17 mouse cellular contexts compared by ENCODE assay signal in genomic region chr15:93201956-93202355, GRCm38 (mm10).
DNase-seq lines count a peak whose midpoint lies in the region; ATAC-seq and TF ChIP-seq lines count a peak whose summit lies in the region.
"Had no signal": no experiment of that assay in that cellular context is flagged by ENCODE, and none has a peak within 500 bp of the region (broad histone marks: within the 10 kb centered on the region; RNA-seq: fewer than 3 reads in every experiment).

No protein-coding gene starts in this region.

- no peaks in the 10 kb centered on the region for H3K4me1 ChIP-seq in liver, embryonic 12.5 days
- H3K4me1 ChIP-seq: embryonic facial prominence, embryonic 15.5 days; heart, embryonic 15.5 days; liver, embryonic 13.5 days had no signal

- H3K4me3 ChIP-seq in liver, embryonic 12.5 days = no peak overlapping the region
- H3K4me3 ChIP-seq in left cerebral cortex, adult 2 months = no peak overlapping the region
- H3K4me3 ChIP-seq: embryonic facial prominence, embryonic 15.5 days; heart, embryonic 15.5 days; liver, embryonic 13.5 days had no signal

- ATAC-seq in liver, embryonic 12.5 days = 0 out of 2 replicates have a peak, but pooled peaks have one; percentile 35
- ATAC-seq: forebrain, embryonic 16.5 days; inflammation-experienced regulatory T-cells, adult 6 months had no signal

- no peaks in the 10 kb centered on the region for H3K27me3 ChIP-seq in liver, embryonic 12.5 days (replicated peaks)
- H3K27me3 ChIP-seq: embryonic facial prominence, embryonic 15.5 days; heart, embryonic 15.5 days; liver, embryonic 13.5 days had no signal

- DNase-seq in ovary, postnatal 36 days (ENCODE audit: low spot score) = peak; percentile 37
- DNase-seq in ovary, postnatal 10 days (ENCODE audit: low spot score) = no peak
- DNase-seq in adrenal gland, postnatal 25 days = peak; percentile 64
- peak; percentile 12 for DNase-seq in skeletal muscle tissue, adult 2 months (ENCODE audit: low read depth, low spot score)
- DNase-seq in frontal cortex, postnatal 10 days (ENCODE audit: low spot score in 2 of 2) = no peak
- DNase-seq in left cerebral cortex, adult 2 months (ENCODE audit: extremely low spot score in 1 of 2, low spot score in 2 of 2) = no peak
- DNase-seq in layer of hippocampus, postnatal 36 days = no peak
- DNase-seq: cerebellum, adult 8-10 months; gastrocnemius, postnatal 10 days; liver, embryonic 13.5 days; midbrain, embryonic 14.5 days; thymus, adult 2 months had no signal

- no peak for TF ChIP-seq CTCF in left cerebral cortex, adult 2 months (IDR thresholded peaks at IDR 0.05)

- no peaks in the 10 kb centered on the region for H3K9me3 ChIP-seq in liver, embryonic 12.5 days (replicated peaks)
- H3K9me3 ChIP-seq: embryonic facial prominence, embryonic 15.5 days; heart, embryonic 15.5 days; liver, embryonic 13.5 days had no signal

- no peak overlapping the region for H3K9ac ChIP-seq in liver, embryonic 12.5 days
- H3K9ac ChIP-seq: embryonic facial prominence, embryonic 15.5 days; heart, embryonic 15.5 days; liver, embryonic 13.5 days had no signal

- intact Hi-C loops in left cerebral cortex, adult 2 months (cut with DNase I) = no loop called here

- H3K4me2 ChIP-seq in liver, embryonic 12.5 days = no peak overlapping the region
- H3K4me2 ChIP-seq: embryonic facial prominence, embryonic 15.5 days; heart, embryonic 15.5 days; liver, embryonic 13.5 days had no signal

- H3K27ac ChIP-seq in liver, embryonic 12.5 days = no peak overlapping the region
- no peak overlapping the region for H3K27ac ChIP-seq in left cerebral cortex, adult 2 months
- H3K27ac ChIP-seq: embryonic facial prominence, embryonic 15.5 days; heart, embryonic 15.5 days; liver, embryonic 13.5 days had no signal

- H3K36me3 ChIP-seq in liver, embryonic 12.5 days = no peaks in the 10 kb centered on the region
- H3K36me3 ChIP-seq: embryonic facial prominence, embryonic 15.5 days; heart, embryonic 15.5 days; liver, embryonic 13.5 days had no signal

- 43% methylated on average over 5 of the region's 5 CpGs for WGBS in liver, embryonic 12.5 days (ENCODE audit: insufficient replicate concordance)

Comparison
In these comparisons a context has a peak if more than half of its experiments do, and no peak if none do; other contexts are left out.
1. DNase-seq: peak in ovary, postnatal 36 days (single experiment), adrenal gland, postnatal 25 days (single experiment) and skeletal muscle tissue, adult 2 months (single experiment); none in ovary, postnatal 10 days (single experiment), frontal cortex, postnatal 10 days (0 of 2), left cerebral cortex, adult 2 months (0 of 2) and layer of hippocampus, postnatal 36 days (0 of 2).